Mouse (Mus musculus): Measurements from ENCODE around the gene Gper1.

- TF ChIP-seq CTCF (IDR thresholded peaks at IDR 0.05; ENCODE audit: control insufficient read depth, insufficient read depth, insufficient replicate concordance, low read depth, low read length) (no peak), POLR2A (IDR thresholded peaks at IDR 0.05; ENCODE audit: control insufficient read depth, low read depth, low read length) (no peak)
These were observed 32.2 kb downstream of the Gper1 start for GRCm38 (mm10) chr5:139455166-139455565.
